Mouse (Mus musculus) cerebellum, postnatal 14 days (tissue): Measurements from ENCODE around the gene BC055324.
"Not testable (repeated sequence)": the region's sequence is repeated elsewhere in the genome, so short reads cannot be mapped to it uniquely, and the experiment has no call there.

Source experiments
- DNase-seq, 2 experiments: peaks; one replicate each; pipeline ENCODE4 v3.0.0; 2021; ENCODE audit warnings: mixed read lengths in 2 of 2

Gene BC055324

GRCm38 (mm10) chr1:163994721-163995608, at the start of gene BC055324, which contains the start of gene Mettl18:
Gene BC055324, minus strand, starts transcription at chr1:163994796.
Gene Mettl18, plus strand, starts transcription at chr1:163994889.
- DNase-seq: peak; percentile 92

- no peak for DNase-seq
Observed at GRCm38 (mm10) chr1:164043549-164043948, 49.0 kb upstream of the BC055324 start.

GRCm38 (mm10) chr1:164040385-164041135, 46.0 kb upstream of the BC055324 start:
- no peak for DNase-seq

GRCm38 (mm10) chr1:164027416-164027815, 32.8 kb upstream of the BC055324 start:
- peak; percentile 4 to 23 for DNase-seq

- DNase-seq: no peak
Observed at GRCm38 (mm10) chr1:164025685-164026084, 31.1 kb upstream of the BC055324 start.

- DNase-seq: not testable (repeated sequence)
Observed at GRCm38 (mm10) chr1:164022106-164022505, 27.5 kb upstream of the BC055324 start.

- DNase-seq: not testable (repeated sequence)
Observed at GRCm38 (mm10) chr1:164020746-164021145, 26.1 kb upstream of the BC055324 start.

- no peak for DNase-seq
Observed at GRCm38 (mm10) chr1:164019789-164020188, 25.2 kb upstream of the BC055324 start.

GRCm38 (mm10) chr1:164018221-164018896, 23.8 kb upstream of the BC055324 start:
- DNase-seq: no peak

GRCm38 (mm10) chr1:164014616-164015015, 20.0 kb upstream of the BC055324 start:
- no peak for DNase-seq

GRCm38 (mm10) chr1:164009235-164009634, 14.6 kb upstream of the BC055324 start:
- DNase-seq: peak; percentile 27 to 50

GRCm38 (mm10) chr1:164004311-164004710, 9.7 kb upstream of the BC055324 start:
- DNase-seq: no peak

GRCm38 (mm10) chr1:164001831-164002452, 7.3 kb upstream of the BC055324 start:
- no peak for DNase-seq

- no peak for DNase-seq
Observed at GRCm38 (mm10) chr1:163995609-163995913, 965 bp upstream of the BC055324 start.

- DNase-seq: no peak
Observed at GRCm38 (mm10) chr1:163994173-163994720, 349 bp downstream of the BC055324 start.

GRCm38 (mm10) chr1:163992371-163992770, 2.2 kb downstream of the BC055324 start:
- DNase-seq: no peak

GRCm38 (mm10) chr1:163976515-163976914, 18.1 kb downstream of the BC055324 start:
- DNase-seq: no peak

- no peak for DNase-seq
Observed at GRCm38 (mm10) chr1:163975088-163975487, 19.5 kb downstream of the BC055324 start.

GRCm38 (mm10) chr1:163974471-163974870, 20.1 kb downstream of the BC055324 start:
- DNase-seq: no peak

GRCm38 (mm10) chr1:163964008-163964689, 30.4 kb downstream of the BC055324 start:
- DNase-seq: no peak

GRCm38 (mm10) chr1:163958036-163958435, 36.6 kb downstream of the BC055324 start:
- DNase-seq: no peak

GRCm38 (mm10) chr1:163953396-163953795, 41.2 kb downstream of the BC055324 start:
- DNase-seq: no peak
